Mouse (Mus musculus) liver, postnatal 0 days (tissue): Measurements from ENCODE around the gene Dchs1. TPM values are rescaled to one million over a fixed set of nuclear protein-coding genes. Genes with fewer than 3 reads are reported as not detected.
A peak's percentile ranks its signal among the peaks of the same experiment; 100 is the strongest.

Experiments used
- ATAC-seq: fragments of 200-750 bp; cut with Nextera tagmentation; 2 replicates; pipeline ENCODE4 v1.8.0; 2017; ENCODE audit warnings: mild to moderate bottlenecking, moderate library complexity
- DNase-seq: peaks from one replicate; pipeline ENCODE4 v3.0.0-alpha.2; 2016
- H3K27ac ChIP-seq: fragments of 300-500 bp; sonication (generic); 2 replicates; pipeline ENCODE4 v1.5.1; 2014; ENCODE audit warnings: antibody characterized with exemption, moderate library complexity, mild to moderate bottlenecking, low read depth
- H3K27me3 ChIP-seq: fragments of 300-500 bp; sonication (generic); 2 replicates; pipeline ENCODE4 v1.6.1; 2014; ENCODE audit warnings: low read length, control low read depth, mixed read lengths; ENCODE audit not compliant: insufficient read depth
- H3K36me3 ChIP-seq: fragments of 300-500 bp; sonication (generic); replicated peaks from 2 replicates; pipeline ENCODE4 v1.6.1; 2014; ENCODE audit warnings: mild to moderate bottlenecking, control low read depth, low read length, moderate library complexity, mixed read lengths; ENCODE audit not compliant: insufficient read depth
- H3K4me1 ChIP-seq: fragments of 300-500 bp; sonication (generic); 2 replicates; pipeline ENCODE4 v1.6.1; 2014; ENCODE audit warnings: antibody characterized with exemption, mild to moderate bottlenecking, control low read depth; ENCODE audit not compliant: insufficient read depth
- H3K4me2 ChIP-seq: fragments of 300-500 bp; sonication (generic); 2 replicates; pipeline ENCODE4 v1.6.1; 2014; ENCODE audit warnings: low read depth, mild to moderate bottlenecking, low read length, moderate library complexity, mixed read lengths
- H3K4me3 ChIP-seq: fragments of 300-500 bp; sonication (generic); 2 replicates; pipeline ENCODE4 v1.5.1; 2014; ENCODE audit warnings: low read depth, low read length
- H3K9ac ChIP-seq: fragments of 300-500 bp; sonication (generic); replicated peaks from 2 replicates; pipeline ENCODE4 v1.6.1; 2014; ENCODE audit warnings: mild to moderate bottlenecking, moderate library complexity
- H3K9me3 ChIP-seq: fragments of 300-500 bp; sonication (generic); 2 replicates; pipeline ENCODE4 v1.6.1; 2016; ENCODE audit warnings: mild to moderate bottlenecking, control low read depth, low read length, mixed read lengths
- CTCF ChIP-seq: sonication (generic); IDR thresholded peaks from 2 replicates; pipeline ENCODE4 v1.5.1; 2016; ENCODE audit warnings: antibody characterized with exemption, low read depth
- EP300 ChIP-seq: IDR thresholded peaks from 2 replicates; pipeline ENCODE4 v1.6.1; 2016; ENCODE audit warnings: antibody characterized with exemption, low read depth, mild to moderate bottlenecking
- WGBS: fragments of 180-500 bp; shearing (Covaris S2); extraction: QIAGEN DNeasy Blood & Tissue Kit; methylation state at CpG from one replicate; pipeline ENCODE4 v1.1.7; 2014; ENCODE audit not compliant: insufficient replicate concordance; 5-methylcytosine and 5-hydroxymethylcytosine counted together
- polyA plus RNA-seq: library from polyadenylated mRNA; unstranded; fragments of >200 nt; fragmentation: Nextera tagmentation; extraction: Ambion mirVana; gene quantifications from 2 replicates; pipeline ENCODE4 v1.2.1, GENCODE M21; 2015

Dchs1 gene
- 0.45 and 0.58 TPM in 2 replicates for polyA plus RNA-seq

- no peaks in the 10 kb centered on the region for H3K9me3 ChIP-seq
- no peaks in the 10 kb centered on the region for H3K36me3 ChIP-seq
- no peak for DNase-seq
- peak within 1 kb of the TSS; percentile 67 for H3K4me2 ChIP-seq
- peak; percentile 34 for ATAC-seq
- peak within 1 kb of the TSS; percentile 45 for H3K9ac ChIP-seq
- 0 out of 2 replicates have a peak, but pooled peaks cover 4% of the 10 kb centered on the region for H3K4me1 ChIP-seq
- 7% methylated on average over 63 of the region's 97 CpGs for WGBS
- H3K27me3 ChIP-seq = peaks cover 35% of the 10 kb centered on the region
- no peak for TF ChIP-seq EP300
- TF ChIP-seq CTCF = no peak
- peak within 1 kb of the TSS; percentile 48 for H3K4me3 ChIP-seq
- 0 out of 2 replicates have a peak within 1 kb of the TSS, but pooled peaks have one; percentile 24 for H3K27ac ChIP-seq
Observed at GRCm38 (mm10) chr7:105787285-105788140, at the start of gene Dchs1. TSS of gene Dchs1 (minus strand) at chr7:105787654.

GRCm38 (mm10) chr7:105824281-105824680, 36.8 kb upstream of the Dchs1 start:
- no peaks in the 10 kb centered on the region for H3K4me1 ChIP-seq
- TF ChIP-seq CTCF = no peak
- TF ChIP-seq EP300 = no peak
- DNase-seq (no peak), ATAC-seq (no peak)
- H3K36me3 ChIP-seq = no peaks in the 10 kb centered on the region
- H3K4me2 ChIP-seq = no peak overlapping the region
- no peaks in the 10 kb centered on the region for H3K27me3 ChIP-seq
- H3K4me3 ChIP-seq = no peak overlapping the region
- WGBS = 68% methylated on average over 7 of the region's 7 CpGs
- H3K27ac ChIP-seq = no peak overlapping the region
- no peak overlapping the region for H3K9ac ChIP-seq
- H3K9me3 ChIP-seq = no peaks in the 10 kb centered on the region

- H3K9ac ChIP-seq = no peak overlapping the region
- H3K4me1 ChIP-seq = no peaks in the 10 kb centered on the region
- 2% methylated on average over 1 of the region's 1 CpGs for WGBS
- H3K4me2 ChIP-seq = no peak overlapping the region
- no peaks in the 10 kb centered on the region for H3K27me3 ChIP-seq
- no peak overlapping the region for H3K4me3 ChIP-seq
- no peaks in the 10 kb centered on the region for H3K9me3 ChIP-seq
- ATAC-seq (no peak), DNase-seq (no peak)
- no peak overlapping the region for H3K27ac ChIP-seq
- H3K36me3 ChIP-seq = no peaks in the 10 kb centered on the region
- TF ChIP-seq CTCF = peak; percentile 68
- TF ChIP-seq EP300 = no peak
Observed at GRCm38 (mm10) chr7:105818483-105818882, 31.0 kb upstream of the Dchs1 start.

DNA sequence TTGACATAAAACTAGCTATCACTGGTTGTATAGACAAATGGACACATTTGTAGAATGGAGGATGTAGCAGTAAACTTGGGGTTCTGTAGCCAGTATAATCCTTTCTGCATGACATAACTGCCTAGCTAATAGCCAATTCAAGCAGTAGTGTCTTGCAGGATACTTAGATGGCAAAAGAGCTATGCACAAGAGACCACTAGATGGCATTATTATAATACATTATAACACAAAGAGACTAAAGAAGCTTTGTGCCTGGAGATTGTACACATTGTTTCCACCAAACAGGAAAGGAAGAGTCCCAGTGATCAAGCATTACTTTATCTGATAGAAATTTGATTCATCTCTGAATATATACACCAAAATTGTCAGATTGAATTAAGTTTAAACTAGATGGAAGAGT, 29.3 kb upstream of the Dchs1 start:
- H3K27me3 ChIP-seq = no peaks in the 10 kb centered on the region
- DNase-seq = no peak
- no peak overlapping the region for H3K9ac ChIP-seq
- H3K4me2 ChIP-seq = no peak overlapping the region
- no peaks in the 10 kb centered on the region for H3K4me1 ChIP-seq
- no peaks in the 10 kb centered on the region for H3K9me3 ChIP-seq
- H3K4me3 ChIP-seq = no peak overlapping the region
- no peak for ATAC-seq
- H3K27ac ChIP-seq = no peak overlapping the region
- H3K36me3 ChIP-seq = no peaks in the 10 kb centered on the region
- TF ChIP-seq CTCF = peak; percentile 40
- no peak for TF ChIP-seq EP300

- Histone ChIP-seq H3K9ac (no peak overlapping the region), H3K36me3 (peaks cover 8% of the 10 kb centered on the region), H3K27me3 (no peaks in the 10 kb centered on the region), H3K4me2 (no peak overlapping the region), H3K27ac (no peak overlapping the region), H3K4me3 (no peak overlapping the region), H3K9me3 (no peaks in the 10 kb centered on the region), H3K4me1 (peaks cover 18% of the 10 kb centered on the region)
- TF ChIP-seq CTCF (no peak), EP300 (no peak)
- 80% methylated on average over 3 of the region's 3 CpGs for WGBS
- no peak for ATAC-seq
- DNase-seq = no peak
Observed at GRCm38 (mm10) chr7:105813326-105813725, 25.9 kb upstream of the Dchs1 start.

GRCm38 (mm10) chr7:105812566-105812965, 25.1 kb upstream of the Dchs1 start:
- DNase-seq (no peak), ATAC-seq (no peak)
- Histone ChIP-seq H3K4me3 (no peak overlapping the region), H3K9ac (no peak overlapping the region), H3K9me3 (no peaks in the 10 kb centered on the region), H3K36me3 (peaks cover 8% of the 10 kb centered on the region), H3K27me3 (no peaks in the 10 kb centered on the region), H3K4me2 (no peak overlapping the region), H3K4me1 (peaks cover 18% of the 10 kb centered on the region), H3K27ac (no peak overlapping the region)
- 64% methylated on average over 2 of the region's 3 CpGs for WGBS
- TF ChIP-seq CTCF = no peak
- no peak for TF ChIP-seq EP300
